Mouse (Mus musculus): Measurements from ENCODE around the gene Irf6. TPM values are rescaled to one million over a fixed set of nuclear protein-coding genes. Genes with fewer than 3 reads are reported as not detected.
A peak's percentile ranks its signal among the peaks of the same experiment; 100 is the strongest.

The Irf6 gene
- polyA plus RNA-seq (2014; fragmentation: Nextera tagmentation; extraction: Ambion mirVana), result 8.2 and 11.5 TPM in 2 replicates

DNA sequence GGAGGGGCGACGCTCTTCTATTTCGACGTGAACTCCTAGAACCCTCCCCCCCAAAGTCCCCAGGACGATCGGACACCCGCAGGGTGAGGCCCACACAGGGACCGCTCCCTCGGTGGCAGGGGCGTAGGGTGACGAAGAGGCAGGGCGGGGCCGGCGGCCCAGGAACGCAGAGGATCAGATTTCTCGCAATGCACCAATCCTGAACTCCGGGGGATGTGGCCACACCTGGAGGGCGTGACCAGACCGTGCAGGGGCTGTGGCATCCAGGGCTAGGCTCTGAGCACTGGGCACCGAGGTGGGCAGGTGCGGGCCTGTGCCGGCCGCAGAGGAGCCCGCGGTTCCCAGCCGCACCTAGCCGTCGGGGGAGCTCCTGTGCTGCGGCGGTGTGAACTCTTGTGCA, at the start of gene Irf6:
Irf6 (plus strand) TSS at position 240 of the 400 bp plus-strand sequence.
- under 1% methylated on average over 27 of the region's 30 CpGs for WGBS
- no peaks in the 10 kb centered on the region for H3K9me3 ChIP-seq (ENCODE audit: control insufficient read depth, low read length)
- no peaks in the 10 kb centered on the region for H3K4me1 ChIP-seq (ENCODE audit: control insufficient read depth, insufficient read depth, low read length)
- peak within 1 kb of the TSS; percentile 28 for H3K4me3 ChIP-seq (ENCODE audit: low read depth, low read length)
- peaks cover 27% of the 10 kb centered on the region for H3K27me3 ChIP-seq (ENCODE audit: control insufficient read depth, insufficient read depth, low read length)
- peak within 1 kb of the TSS; percentile 60 for H3K4me2 ChIP-seq (ENCODE audit: low read depth, severe bottlenecking)
- DNase-seq (ENCODE audit: low spot score) (peak; percentile 72), ATAC-seq (ENCODE audit: insufficient number of reproducible peaks, low FRiP score, low TSS enrichment, low read depth) (peak; percentile 89)
- H3K9ac ChIP-seq (ENCODE audit: low read length), result peak within 1 kb of the TSS; percentile 40
- no peaks in the 10 kb centered on the region for H3K36me3 ChIP-seq (ENCODE audit: control insufficient read depth, insufficient read depth, low read length)
- no peak within 1 kb of the TSS for H3K27ac ChIP-seq (replicated peaks; ENCODE audit: low read depth, low read length)

- no peak for DNase-seq (ENCODE audit: low spot score)
- no peak overlapping the region for H3K27ac ChIP-seq (replicated peaks; ENCODE audit: low read depth, low read length)
- H3K9ac ChIP-seq (ENCODE audit: low read length), result no peak overlapping the region
- ATAC-seq (ENCODE audit: insufficient number of reproducible peaks, low FRiP score, low TSS enrichment, low read depth), result no peak
- 95% methylated on average over 9 of the region's 9 CpGs for WGBS
- no peak overlapping the region for H3K4me3 ChIP-seq (ENCODE audit: low read depth, low read length)
- H3K36me3 ChIP-seq (ENCODE audit: control insufficient read depth, insufficient read depth, low read length), result peaks cover 40% of the 10 kb centered on the region
- no peak overlapping the region for H3K4me2 ChIP-seq (ENCODE audit: low read depth, severe bottlenecking)
- H3K27me3 ChIP-seq (ENCODE audit: control insufficient read depth, insufficient read depth, low read length), result no peaks in the 10 kb centered on the region
- H3K4me1 ChIP-seq (ENCODE audit: control insufficient read depth, insufficient read depth, low read length), result no peaks in the 10 kb centered on the region
- H3K9me3 ChIP-seq (ENCODE audit: control insufficient read depth, low read length), result no peaks in the 10 kb centered on the region
Measured at GRCm38 (mm10) chr1:193112093-193112492, 40.8 kb upstream of the Irf6 start.

- H3K4me1 ChIP-seq (ENCODE audit: control insufficient read depth, insufficient read depth, low read length), result no peaks in the 10 kb centered on the region
- ATAC-seq (ENCODE audit: insufficient number of reproducible peaks, low FRiP score, low TSS enrichment, low read depth) (no peak), DNase-seq (ENCODE audit: low spot score) (no peak)
- H3K27me3 ChIP-seq (ENCODE audit: control insufficient read depth, insufficient read depth, low read length), result no peaks in the 10 kb centered on the region
- no peak overlapping the region for H3K4me3 ChIP-seq (ENCODE audit: low read depth, low read length)
- H3K4me2 ChIP-seq (ENCODE audit: low read depth, severe bottlenecking), result no peak overlapping the region
- H3K36me3 ChIP-seq (ENCODE audit: control insufficient read depth, insufficient read depth, low read length), result peaks cover 18% of the 10 kb centered on the region
- no peaks in the 10 kb centered on the region for H3K9me3 ChIP-seq (ENCODE audit: control insufficient read depth, low read length)
- 92% methylated on average over 7 of the region's 7 CpGs for WGBS
- no peak overlapping the region for H3K9ac ChIP-seq (ENCODE audit: low read length)
- H3K27ac ChIP-seq (replicated peaks; ENCODE audit: low read depth, low read length), result no peak overlapping the region
Measured at GRCm38 (mm10) chr1:193122793-193123192, 30.1 kb upstream of the Irf6 start.

GRCm38 (mm10) chr1:193123290-193123689, 29.6 kb upstream of the Irf6 start:
- no peak overlapping the region for H3K27ac ChIP-seq (replicated peaks; ENCODE audit: low read depth, low read length)
- ATAC-seq (ENCODE audit: insufficient number of reproducible peaks, low FRiP score, low TSS enrichment, low read depth) (no peak), DNase-seq (ENCODE audit: low spot score) (no peak)
- H3K4me3 ChIP-seq (ENCODE audit: low read depth, low read length), result no peak overlapping the region
- H3K36me3 ChIP-seq (ENCODE audit: control insufficient read depth, insufficient read depth, low read length), result peaks cover 21% of the 10 kb centered on the region
- no peak overlapping the region for H3K4me2 ChIP-seq (ENCODE audit: low read depth, severe bottlenecking)
- no peaks in the 10 kb centered on the region for H3K27me3 ChIP-seq (ENCODE audit: control insufficient read depth, insufficient read depth, low read length)
- H3K9me3 ChIP-seq (ENCODE audit: control insufficient read depth, low read length), result no peaks in the 10 kb centered on the region
- WGBS, result 94% methylated on average over 6 of the region's 6 CpGs
- H3K9ac ChIP-seq (ENCODE audit: low read length), result no peak overlapping the region
- H3K4me1 ChIP-seq (ENCODE audit: control insufficient read depth, insufficient read depth, low read length), result no peaks in the 10 kb centered on the region

GRCm38 (mm10) chr1:193125835-193126234, 27.1 kb upstream of the Irf6 start:
- Histone ChIP-seq H3K9me3 (ENCODE audit: control insufficient read depth, low read length) (no peaks in the 10 kb centered on the region), H3K27me3 (ENCODE audit: control insufficient read depth, insufficient read depth, low read length) (no peaks in the 10 kb centered on the region), H3K4me3 (ENCODE audit: low read depth, low read length) (no peak overlapping the region), H3K36me3 (ENCODE audit: control insufficient read depth, insufficient read depth, low read length) (peaks cover 9% of the 10 kb centered on the region), H3K27ac (replicated peaks; ENCODE audit: low read depth, low read length) (no peak overlapping the region), H3K4me1 (ENCODE audit: control insufficient read depth, insufficient read depth, low read length) (peaks cover 5% of the 10 kb centered on the region; the same call in 1 of the 2 replicates), H3K4me2 (ENCODE audit: low read depth, severe bottlenecking) (no peak overlapping the region), H3K9ac (ENCODE audit: low read length) (no peak overlapping the region)
- WGBS, result 87% methylated on average over 4 of the region's 4 CpGs
- ATAC-seq (ENCODE audit: insufficient number of reproducible peaks, low FRiP score, low TSS enrichment, low read depth) (no peak), DNase-seq (ENCODE audit: low spot score) (no peak)

DNA sequence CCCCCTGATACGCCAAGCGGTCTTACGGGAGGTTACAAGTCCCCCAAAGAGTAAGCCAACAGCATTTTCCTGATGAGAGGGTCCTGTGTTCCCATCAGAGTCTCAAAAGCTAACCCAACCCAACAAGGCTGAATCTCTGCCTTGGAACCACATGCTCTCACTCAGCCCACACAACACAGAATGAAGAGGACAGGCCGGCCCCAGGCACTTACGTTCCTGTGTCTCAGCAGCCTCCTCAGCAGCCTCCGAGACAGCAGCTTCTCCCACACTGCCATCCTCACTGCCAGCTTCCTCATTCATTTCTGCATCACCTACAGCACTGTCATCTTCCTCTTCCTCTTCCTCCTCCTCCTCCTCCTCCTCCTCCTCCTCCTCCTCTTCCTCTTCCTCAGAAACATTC, 24.9 kb upstream of the Irf6 start:
- Histone ChIP-seq H3K9me3 (ENCODE audit: control insufficient read depth, low read length) (no peaks in the 10 kb centered on the region), H3K4me3 (ENCODE audit: low read depth, low read length) (no peak overlapping the region), H3K4me2 (ENCODE audit: low read depth, severe bottlenecking) (no peak overlapping the region), H3K27me3 (ENCODE audit: control insufficient read depth, insufficient read depth, low read length) (no peaks in the 10 kb centered on the region), H3K27ac (replicated peaks; ENCODE audit: low read depth, low read length) (no peak overlapping the region), H3K36me3 (ENCODE audit: control insufficient read depth, insufficient read depth, low read length) (peaks cover 9% of the 10 kb centered on the region; the same call in 1 of the 2 replicates), H3K9ac (ENCODE audit: low read length) (no peak overlapping the region), H3K4me1 (ENCODE audit: control insufficient read depth, insufficient read depth, low read length) (peaks cover 5% of the 10 kb centered on the region; the same call in 1 of the 2 replicates)
- DNase-seq (ENCODE audit: low spot score), result no peak
- ATAC-seq (ENCODE audit: insufficient number of reproducible peaks, low FRiP score, low TSS enrichment, low read depth), result no peak
- 96% methylated on average over 6 of the region's 6 CpGs for WGBS

GRCm38 (mm10) chr1:193129321-193129720, 23.6 kb upstream of the Irf6 start:
- Histone ChIP-seq H3K4me1 (ENCODE audit: control insufficient read depth, insufficient read depth, low read length) (peaks cover 5% of the 10 kb centered on the region; the same call in 1 of the 2 replicates), H3K27me3 (ENCODE audit: control insufficient read depth, insufficient read depth, low read length) (no peaks in the 10 kb centered on the region), H3K4me3 (ENCODE audit: low read depth, low read length) (peak overlapping the region; percentile 98), H3K27ac (replicated peaks; ENCODE audit: low read depth, low read length) (no peak overlapping the region), H3K36me3 (ENCODE audit: control insufficient read depth, insufficient read depth, low read length) (peaks cover 6% of the 10 kb centered on the region; the same call in 1 of the 2 replicates), H3K4me2 (ENCODE audit: low read depth, severe bottlenecking) (peak overlapping the region; percentile 41), H3K9ac (ENCODE audit: low read length) (peak overlapping the region; percentile 85), H3K9me3 (ENCODE audit: control insufficient read depth, low read length) (no peaks in the 10 kb centered on the region)
- 32% methylated on average over 5 of the region's 5 CpGs for WGBS
- ATAC-seq (ENCODE audit: insufficient number of reproducible peaks, low FRiP score, low TSS enrichment, low read depth), result no peak
- no peak for DNase-seq (ENCODE audit: low spot score)

GRCm38 (mm10) chr1:193129786-193130455, 23.0 kb upstream of the Irf6 start, which contains the start of gene Diexf:
TSS of gene Diexf (minus strand) at chr1:193130272.
- H3K27ac ChIP-seq (replicated peaks; ENCODE audit: low read depth, low read length), result no peak within 1 kb of the TSS; the same call in 1 of the 2 replicates
- H3K9me3 ChIP-seq (ENCODE audit: control insufficient read depth, low read length), result no peaks in the 10 kb centered on the region
- peaks cover 6% of the 10 kb centered on the region; the same call in 1 of the 2 replicates for H3K36me3 ChIP-seq (ENCODE audit: control insufficient read depth, insufficient read depth, low read length)
- ATAC-seq (ENCODE audit: insufficient number of reproducible peaks, low FRiP score, low TSS enrichment, low read depth) (peak; percentile 86), DNase-seq (ENCODE audit: low spot score) (peak; percentile 100)
- H3K4me1 ChIP-seq (ENCODE audit: control insufficient read depth, insufficient read depth, low read length), result peaks cover 5% of the 10 kb centered on the region; the same call in 1 of the 2 replicates
- no peaks in the 10 kb centered on the region for H3K27me3 ChIP-seq (ENCODE audit: control insufficient read depth, insufficient read depth, low read length)
- peak within 1 kb of the TSS; percentile 85 for H3K9ac ChIP-seq (ENCODE audit: low read length)
- H3K4me2 ChIP-seq (ENCODE audit: low read depth, severe bottlenecking), result peak within 1 kb of the TSS; percentile 43
- peak within 1 kb of the TSS; percentile 98 for H3K4me3 ChIP-seq (ENCODE audit: low read depth, low read length)
- under 1% methylated on average over 61 of the region's 61 CpGs for WGBS
